Mouse (Mus musculus): ENCODE data around the gene Npcd.

DNA sequence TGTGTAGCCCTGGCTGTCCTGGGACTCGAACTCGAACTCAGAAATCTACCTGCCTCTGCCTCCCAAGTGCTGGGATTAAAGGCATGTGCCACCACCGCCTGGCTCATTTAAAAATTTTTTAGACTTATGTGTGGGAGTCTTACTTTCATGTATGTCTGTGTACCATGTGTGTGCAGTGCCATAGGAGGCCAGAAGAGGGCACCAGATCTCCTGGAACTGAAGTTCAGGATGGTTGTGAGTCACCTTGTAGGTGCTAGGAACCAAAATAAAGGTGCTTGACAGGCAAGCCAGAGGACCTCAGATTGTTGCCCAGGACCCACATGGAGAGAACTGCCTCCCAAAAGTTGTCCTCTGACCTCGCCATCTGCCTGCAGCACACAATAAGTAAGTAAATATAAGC, 15.7 kb downstream of the Npcd start:
- no peak for TF ChIP-seq POLR2A (IDR thresholded peaks at IDR 0.05; ENCODE audit: insufficient read depth, low read length)
- TF ChIP-seq CTCF (IDR thresholded peaks at IDR 0.05; ENCODE audit: low read depth, low read length): peak; percentile 28
- TF ChIP-seq EP300 (IDR thresholded peaks at IDR 0.05; ENCODE audit: insufficient read depth, low read depth, low read length): no peak
